Mouse (Mus musculus) hematopoietic stem cell, adult 5-6 weeks (primary cell): ENCODE results near the gene Ttll7. TPM values are rescaled to one million over a fixed set of nuclear protein-coding genes. Genes with fewer than 3 reads are reported as not detected.

Source experiments
- ATAC-seq, 2 experiments: fragments of 125-278 bp in 1 of 2; replicated peaks in 1 of 2; 2 replicates each; pipeline ENCODE4 v1.8.0; 2016 to 2017; ENCODE audit warnings: inconsistent platforms in 2 of 2, mild to moderate bottlenecking in 2 of 2, moderate number of reproducible peaks in 2 of 2, low read depth in 1 of 2, moderate TSS enrichment in 1 of 2; ENCODE audit not compliant: low FRiP score in 2 of 2, poor library complexity in 2 of 2, severe bottlenecking in 2 of 2, insufficient read depth in 1 of 2, low TSS enrichment in 1 of 2
- total RNA-seq: library from RNA; stranded (forward); fragments of 172-1452, 232-1000 nt; gene quantifications from 2 replicates; pipeline ENCODE4 v1.2.3, GENCODE M21; 2017

Ttll7 gene
- total RNA-seq = 3.1 and 5.1 TPM in 2 replicates

GRCm38 (mm10) chr3:146851966-146852891, at the start of gene Ttll7:
Gene Ttll7, plus strand, starts transcription at chr3:146852367.
- ATAC-seq = peak; percentile 91 to 98

GRCm38 (mm10) chr3:146812041-146812878, 39.9 kb upstream of the Ttll7 start:
- ATAC-seq = peak; percentile 29 to 30; a peak in 3 of 4 replicates

- ATAC-seq = peak; percentile 67 to 85
Observed at GRCm38 (mm10) chr3:146812901-146813393, 39.2 kb upstream of the Ttll7 start, which contains the start of gene Prkacb. Gene Prkacb, minus strand, starts transcription at chr3:146812990.

GRCm38 (mm10) chr3:146813624-146814023, 38.5 kb upstream of the Ttll7 start:
- ATAC-seq = no peak

GRCm38 (mm10) chr3:146820718-146821117, 31.4 kb upstream of the Ttll7 start:
- no peak for ATAC-seq

- no peak for ATAC-seq
Observed at GRCm38 (mm10) chr3:146842766-146843165, 9.4 kb upstream of the Ttll7 start.

GRCm38 (mm10) chr3:146843470-146843869, 8.7 kb upstream of the Ttll7 start:
- no peak for ATAC-seq

- no peak for ATAC-seq
Observed at GRCm38 (mm10) chr3:146846237-146846636, 5.9 kb upstream of the Ttll7 start.

- ATAC-seq = no peak
Observed at GRCm38 (mm10) chr3:146848112-146848511, 4.1 kb upstream of the Ttll7 start.

GRCm38 (mm10) chr3:146849360-146849759, 2.8 kb upstream of the Ttll7 start:
- ATAC-seq = no peak

GRCm38 (mm10) chr3:146854473-146855087, 2.4 kb downstream of the Ttll7 start:
- no peak for ATAC-seq

GRCm38 (mm10) chr3:146857373-146857772, 5.2 kb downstream of the Ttll7 start:
- no peak for ATAC-seq

- no peak for ATAC-seq
Observed at GRCm38 (mm10) chr3:146860308-146860707, 8.1 kb downstream of the Ttll7 start.

- ATAC-seq = peak; percentile 62 to 69; a peak in 3 of 4 replicates
Observed at GRCm38 (mm10) chr3:146866563-146866962, 14.4 kb downstream of the Ttll7 start.

- no peak for ATAC-seq
Observed at GRCm38 (mm10) chr3:146871954-146872353, 19.8 kb downstream of the Ttll7 start.

GRCm38 (mm10) chr3:146875929-146876328, 23.8 kb downstream of the Ttll7 start:
- ATAC-seq = no peak

- no peak for ATAC-seq
Observed at GRCm38 (mm10) chr3:146893931-146894330, 41.8 kb downstream of the Ttll7 start.
